16 mouse cellular contexts compared by ENCODE assay signal in genomic region chr5:53539860-53540633, GRCm38 (mm10).
DNase-seq lines count a peak whose midpoint lies in the region; ATAC-seq and TF ChIP-seq lines count a peak whose summit lies in the region.
"Had no signal": no experiment of that assay in that cellular context is flagged by ENCODE, and none has a peak within 500 bp of the region (broad histone marks: within the 10 kb centered on the region; RNA-seq: fewer than 3 reads in every experiment).

No protein-coding gene starts in this region.

- no peak overlapping the region for H3K4me2 ChIP-seq in kidney, embryonic 15.5 days
- H3K4me2 ChIP-seq in intestine, embryonic 15.5 days (replicated peaks) = no peak overlapping the region
- H3K4me2 ChIP-seq: forebrain, embryonic 13.5 days; hindbrain, embryonic 12.5 days had no signal

- no peaks in the 10 kb centered on the region for H3K9me3 ChIP-seq in kidney, embryonic 15.5 days (replicated peaks)
- no peaks in the 10 kb centered on the region for H3K9me3 ChIP-seq in ES-Bruce4 (replicated peaks; ENCODE audit: control insufficient read depth, insufficient read depth, low read length, poor library complexity, severe bottlenecking)
- no peaks in the 10 kb centered on the region for H3K9me3 ChIP-seq in intestine, embryonic 15.5 days
- H3K9me3 ChIP-seq: forebrain, embryonic 13.5 days; heart, embryonic 10.5 days; hindbrain, embryonic 12.5 days had no signal

- H3K27me3 ChIP-seq in kidney, embryonic 15.5 days = no peaks in the 10 kb centered on the region
- H3K27me3 ChIP-seq in ES-Bruce4 (ENCODE audit: control insufficient read depth, insufficient read depth, low read length, poor library complexity, severe bottlenecking) = no peaks in the 10 kb centered on the region
- no peaks in the 10 kb centered on the region for H3K27me3 ChIP-seq in intestine, embryonic 15.5 days (replicated peaks)
- H3K27me3 ChIP-seq: forebrain, embryonic 13.5 days; hindbrain, embryonic 12.5 days had no signal

- TF ChIP-seq EP300 in ES-Bruce4 (IDR thresholded peaks at IDR 0.05; ENCODE audit: insufficient read depth, low read depth, low read length) = peak; percentile 65; the same call in 1 of the 2 replicates

- no peak for ATAC-seq in kidney, embryonic 15.5 days (replicated peaks; ENCODE audit: low FRiP score)
- ATAC-seq in common myeloid progenitor, adult 5-6 weeks (replicated peaks; ENCODE audit: low read depth, poor library complexity, severe bottlenecking) = peak; percentile 77
- peak; percentile 41 for ATAC-seq in monocyte, adult 5-6 weeks (replicated peaks; ENCODE audit: insufficient number of reproducible peaks, low FRiP score, low TSS enrichment, poor library complexity, severe bottlenecking)
- no peak for ATAC-seq in intestine, embryonic 15.5 days
- ATAC-seq: forebrain, embryonic 13.5 days; intestine, postnatal 0 days had no signal

- no peak for TF ChIP-seq CTCF in ES-Bruce4 (IDR thresholded peaks at IDR 0.05; ENCODE audit: low read depth, low read length)

- no peak overlapping the region for H3K27ac ChIP-seq in kidney, embryonic 15.5 days
- H3K27ac ChIP-seq in ES-Bruce4 (ENCODE audit: insufficient read depth, low read length) = peak overlapping the region; percentile 99
- H3K27ac ChIP-seq in intestine, embryonic 15.5 days = no peak overlapping the region
- H3K27ac ChIP-seq: forebrain, embryonic 13.5 days; heart, embryonic 10.5 days; hindbrain, embryonic 12.5 days had no signal

- DNase-seq in kidney, adult 9 months = peak; percentile 16
- DNase-seq in neural tube, embryonic 10.5 days (ENCODE audit: extremely low spot score, low spot score) = no peak
- DNase-seq: adrenal gland, adult 8-10 months; cerebellum, adult 11 months; kidney, postnatal 4 days; right cerebral cortex, adult 18-20 months; thymus, adult 18-20 months had no signal

- WGBS in kidney, embryonic 15.5 days = 86% methylated on average over 18 of the region's 18 CpGs
- 76% methylated on average over 18 of the region's 18 CpGs for WGBS in intestine, embryonic 15.5 days

- TF ChIP-seq POLR2A in ES-Bruce4 (IDR thresholded peaks at IDR 0.05; ENCODE audit: insufficient read depth, low read length) = no peak

- no peak overlapping the region for H3K4me3 ChIP-seq in kidney, embryonic 15.5 days (replicated peaks)
- no peak overlapping the region for H3K4me3 ChIP-seq in ES-Bruce4 (ENCODE audit: low read depth, low read length)
- no peak overlapping the region for H3K4me3 ChIP-seq in intestine, embryonic 15.5 days (replicated peaks)
- H3K4me3 ChIP-seq: forebrain, embryonic 13.5 days; heart, embryonic 10.5 days; hindbrain, embryonic 12.5 days had no signal

- H3K4me1 ChIP-seq in kidney, embryonic 15.5 days = no peaks in the 10 kb centered on the region
- H3K4me1 ChIP-seq in ES-Bruce4 (ENCODE audit: control insufficient read depth, insufficient read depth, low read length) = peaks cover 9% of the 10 kb centered on the region
- no peaks in the 10 kb centered on the region for H3K4me1 ChIP-seq in intestine, embryonic 15.5 days (replicated peaks)
- H3K4me1 ChIP-seq: hindbrain, embryonic 12.5 days had no signal

- H3K36me3 ChIP-seq in kidney, embryonic 15.5 days = no peaks in the 10 kb centered on the region
- no peaks in the 10 kb centered on the region for H3K36me3 ChIP-seq in ES-Bruce4 (ENCODE audit: control insufficient read depth, insufficient read depth, low read length, poor library complexity, severe bottlenecking)
- no peaks in the 10 kb centered on the region for H3K36me3 ChIP-seq in intestine, embryonic 15.5 days
- H3K36me3 ChIP-seq: heart, embryonic 10.5 days; hindbrain, embryonic 12.5 days had no signal

- H3K9ac ChIP-seq in kidney, embryonic 15.5 days = no peak overlapping the region
- peak overlapping the region; percentile 92 for H3K9ac ChIP-seq in ES-Bruce4 (ENCODE audit: low read depth, poor library complexity, severe bottlenecking)
- H3K9ac ChIP-seq in intestine, embryonic 15.5 days = no peak overlapping the region
- H3K9ac ChIP-seq: forebrain, embryonic 13.5 days; hindbrain, embryonic 12.5 days had no signal

Comparison
In these comparisons a context has a peak if more than half of its experiments do, and no peak if none do; other contexts are left out.
1. ATAC-seq: peak in common myeloid progenitor, adult 5-6 weeks (single experiment) and monocyte, adult 5-6 weeks (single experiment); none in kidney, embryonic 15.5 days (single experiment) and intestine, embryonic 15.5 days (single experiment).